Mouse (Mus musculus) midbrain, embryonic 14.5 days (tissue): ENCODE data around the gene Gm13697. TPM values are rescaled to one million over a fixed set of nuclear protein-coding genes. Genes with fewer than 3 reads are reported as not detected.
"Not testable (repeated sequence)": the region's sequence is repeated elsewhere in the genome, so short reads cannot be mapped to it uniquely, and the experiment has no call there.

ENCODE experiments used
- ATAC-seq: fragments of 200-750 bp; cut with Nextera tagmentation; 2 replicates; pipeline ENCODE4 v1.8.0; 2017; ENCODE audit warnings: moderate number of reproducible peaks, moderate library complexity; ENCODE audit not compliant: low FRiP score, low TSS enrichment
- DNase-seq: peaks from one replicate; pipeline ENCODE4 v3.0.0-alpha.2; 2015
- H3K27ac ChIP-seq: fragments of 300-500 bp; sonication (generic); replicated peaks from 2 replicates; pipeline ENCODE4 v1.5.1; 2014; ENCODE audit warnings: mild to moderate bottlenecking, low read depth, low read length, moderate library complexity
- H3K27me3 ChIP-seq: fragments of 300-500 bp; sonication (generic); 2 replicates; pipeline ENCODE4 v1.6.1; 2014; ENCODE audit warnings: low read length, control low read depth, mixed read lengths; ENCODE audit not compliant: control insufficient read depth, insufficient read depth
- H3K36me3 ChIP-seq: fragments of 300-500 bp; sonication (generic); 2 replicates; pipeline ENCODE4 v1.6.1; 2014; ENCODE audit warnings: low read length, control low read depth; ENCODE audit not compliant: control insufficient read depth, insufficient read depth
- H3K4me1 ChIP-seq: fragments of 300-500 bp; sonication (generic); 2 replicates; pipeline ENCODE4 v1.6.1; 2014; ENCODE audit warnings: mild to moderate bottlenecking, antibody characterized with exemption, low read length, control low read depth; ENCODE audit not compliant: control insufficient read depth, insufficient read depth
- H3K4me2 ChIP-seq: fragments of 300-500 bp; sonication (generic); 2 replicates; pipeline ENCODE4 v1.6.1; 2014; ENCODE audit warnings: mild to moderate bottlenecking, low read length, moderate library complexity
- H3K4me3 ChIP-seq: fragments of 300-500 bp; sonication (generic); replicated peaks from 2 replicates; pipeline ENCODE4 v1.5.1; 2014; ENCODE audit warnings: low read depth, low read length
- H3K9ac ChIP-seq: fragments of 300-500 bp; sonication (generic); replicated peaks from 2 replicates; pipeline ENCODE4 v1.6.1; 2014; ENCODE audit warnings: mild to moderate bottlenecking, low read length, moderate library complexity
- H3K9me3 ChIP-seq: fragments of 300-500 bp; sonication (generic); 2 replicates; pipeline ENCODE4 v1.6.1; 2016; ENCODE audit warnings: low read length, control low read depth, mixed read lengths; ENCODE audit not compliant: control insufficient read depth
- WGBS: fragments of 180-500 bp; shearing (Covaris S2); extraction: QIAGEN DNeasy Blood & Tissue Kit; methylation state at CpG from one replicate; pipeline ENCODE4 v1.1.7; 2014; 5-methylcytosine and 5-hydroxymethylcytosine counted together
- polyA plus RNA-seq: library from polyadenylated mRNA; unstranded; fragments of >200 nt; fragmentation: Nextera tagmentation; extraction: Ambion mirVana; gene quantifications from 2 replicates; pipeline ENCODE4 v1.2.1, GENCODE M21; 2014

Gm13697 gene
- polyA plus RNA-seq, 1 experiment from 2014 or later: not detected

DNA sequence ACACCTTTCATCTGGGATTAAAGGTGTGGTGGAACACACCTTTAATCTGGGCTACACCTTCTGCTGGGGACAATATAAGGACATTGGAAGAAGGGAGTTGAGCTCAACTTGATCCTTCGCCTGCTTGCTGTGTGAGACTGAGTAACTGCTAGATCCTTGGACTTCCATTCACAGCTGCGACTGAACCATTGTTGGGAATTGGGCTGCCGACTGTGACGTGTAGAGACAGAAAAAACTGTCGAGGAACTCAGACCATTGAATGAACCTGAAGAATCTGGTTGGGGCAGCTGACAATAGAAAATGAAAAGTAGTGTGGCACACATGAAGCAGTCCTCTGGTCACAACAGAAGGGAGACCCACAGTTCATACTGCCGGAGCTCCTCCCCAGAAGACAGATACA, 5.7 kb downstream of the Gm13697 start, which contains the start of gene Gm13691:
Gene Gm13691 (plus strand): TSS at position 301 of the 400 bp plus-strand sequence.
- not testable (repeated sequence) for H3K27ac ChIP-seq, H3K9ac ChIP-seq, H3K36me3 ChIP-seq, H3K4me3 ChIP-seq, ATAC-seq, H3K9me3 ChIP-seq, DNase-seq, H3K4me2 ChIP-seq, H3K27me3 ChIP-seq, H3K4me1 ChIP-seq
- no CpG with 5 or more reads among the region's 6 CpGs for WGBS

DNA sequence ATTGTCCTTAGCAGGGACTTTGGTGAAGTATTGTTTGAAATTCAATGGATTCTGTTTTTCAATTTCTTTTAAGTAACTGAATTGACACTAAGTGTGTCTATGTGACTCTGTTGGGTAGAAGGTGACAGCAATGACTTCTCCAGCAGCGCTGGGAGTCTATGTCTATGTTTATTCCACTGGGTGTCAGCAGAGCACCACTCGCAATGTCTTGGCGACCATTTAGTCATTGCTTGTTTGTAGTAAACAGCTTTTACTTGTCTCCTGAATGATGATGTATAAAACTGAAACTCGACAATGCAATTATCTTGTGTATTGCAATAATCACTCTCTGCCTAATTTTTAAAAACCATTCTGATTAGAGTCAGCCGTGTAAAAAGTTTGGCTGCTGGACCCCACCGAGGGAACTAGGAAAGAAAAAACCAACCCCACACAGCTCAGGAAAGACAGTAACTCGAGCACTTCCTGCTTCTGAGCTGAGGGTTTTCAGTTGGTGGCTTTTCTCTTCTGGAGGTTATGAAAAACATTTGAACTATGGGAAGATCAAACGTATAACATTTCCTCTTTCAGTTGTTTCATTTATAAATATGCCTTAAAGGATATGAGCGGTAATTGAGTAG, 9.2 kb downstream of the Gm13697 start:
- not testable (repeated sequence) for H3K27ac ChIP-seq, H3K4me1 ChIP-seq, DNase-seq, H3K4me2 ChIP-seq, H3K27me3 ChIP-seq, ATAC-seq, H3K4me3 ChIP-seq, H3K9me3 ChIP-seq, H3K36me3 ChIP-seq, H3K9ac ChIP-seq
- 75% methylated on average over 7 of the region's 9 CpGs for WGBS

DNA sequence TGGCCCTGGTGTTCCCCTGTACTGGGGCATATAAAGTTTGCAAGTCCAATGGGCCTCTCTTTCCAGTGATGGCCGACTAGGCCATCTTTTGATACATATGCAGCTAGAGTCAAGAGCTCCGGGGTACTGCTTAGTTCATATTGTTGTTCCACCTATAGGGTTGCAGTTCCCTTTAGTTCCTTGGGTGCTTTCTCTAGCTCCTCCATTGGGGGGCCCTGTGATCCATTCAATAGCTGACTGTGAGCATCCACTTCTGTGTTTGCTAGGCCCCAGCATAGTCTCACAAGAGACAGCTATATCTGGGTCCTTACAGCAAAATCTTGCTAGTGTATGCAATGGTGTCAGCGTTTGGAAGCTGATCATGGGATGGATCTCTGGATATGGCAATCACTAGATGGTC, 10.0 kb downstream of the Gm13697 start:
- not testable (repeated sequence) for ATAC-seq, H3K27ac ChIP-seq, H3K4me3 ChIP-seq, DNase-seq, H3K4me2 ChIP-seq, H3K9ac ChIP-seq, H3K4me1 ChIP-seq, H3K27me3 ChIP-seq, H3K9me3 ChIP-seq, H3K36me3 ChIP-seq
- WGBS: no CpG with 5 or more reads among the region's 3 CpGs

DNA sequence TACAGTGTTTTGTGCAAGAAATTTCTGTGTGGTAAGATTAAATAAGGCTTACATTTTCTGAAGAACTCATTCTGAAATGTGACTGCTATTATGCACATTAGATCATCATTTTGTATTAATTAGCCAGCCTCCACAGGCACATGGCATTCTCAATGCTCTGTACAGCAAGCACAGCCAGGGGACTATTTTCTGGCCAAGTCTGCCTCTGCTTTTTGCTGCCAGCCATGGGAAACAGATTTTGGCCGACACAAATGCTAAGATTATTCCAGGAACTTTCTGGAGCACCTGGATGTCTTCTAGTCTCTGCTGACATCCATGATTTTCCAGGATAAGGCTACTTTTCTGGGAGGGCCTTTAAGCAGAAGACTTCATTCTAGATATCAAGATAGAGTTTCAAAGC, 24.4 kb downstream of the Gm13697 start:
- Histone ChIP-seq H3K4me1 (no peaks in the 10 kb centered on the region), H3K4me2 (no peak overlapping the region), H3K4me3 (no peak overlapping the region), H3K27ac (no peak overlapping the region), H3K36me3 (no peaks in the 10 kb centered on the region), H3K27me3 (no peaks in the 10 kb centered on the region), H3K9ac (no peak overlapping the region), H3K9me3 (no peaks in the 10 kb centered on the region)
- ATAC-seq (no peak), DNase-seq (no peak)
- WGBS: 70% methylated on average over 1 of the region's 1 CpGs

DNA sequence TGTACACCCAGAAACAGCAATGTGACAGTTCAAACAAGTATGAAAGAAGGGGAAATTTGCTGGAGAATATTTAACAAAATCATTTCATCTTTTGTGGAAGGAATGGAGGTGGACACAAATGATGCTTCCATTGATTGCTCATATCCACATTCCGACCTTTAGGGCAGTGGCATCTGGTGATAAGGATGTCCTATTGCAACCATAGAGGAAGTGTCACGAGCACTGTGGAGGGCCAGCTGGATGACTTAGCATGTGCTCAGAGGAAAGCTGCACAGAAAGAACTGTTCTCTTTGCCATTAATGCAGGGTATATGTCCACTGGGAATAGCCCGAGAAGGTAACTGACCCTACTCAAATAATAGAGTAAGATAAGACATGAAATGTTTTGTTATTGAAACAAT, 25.3 kb downstream of the Gm13697 start:
- Histone ChIP-seq H3K4me2 (no peak overlapping the region), H3K4me3 (no peak overlapping the region), H3K36me3 (no peaks in the 10 kb centered on the region), H3K27ac (no peak overlapping the region), H3K4me1 (no peaks in the 10 kb centered on the region), H3K9me3 (no peaks in the 10 kb centered on the region), H3K9ac (no peak overlapping the region), H3K27me3 (no peaks in the 10 kb centered on the region)
- no peak for ATAC-seq
- 86% methylated on average over 3 of the region's 3 CpGs for WGBS
- no peak for DNase-seq

DNA sequence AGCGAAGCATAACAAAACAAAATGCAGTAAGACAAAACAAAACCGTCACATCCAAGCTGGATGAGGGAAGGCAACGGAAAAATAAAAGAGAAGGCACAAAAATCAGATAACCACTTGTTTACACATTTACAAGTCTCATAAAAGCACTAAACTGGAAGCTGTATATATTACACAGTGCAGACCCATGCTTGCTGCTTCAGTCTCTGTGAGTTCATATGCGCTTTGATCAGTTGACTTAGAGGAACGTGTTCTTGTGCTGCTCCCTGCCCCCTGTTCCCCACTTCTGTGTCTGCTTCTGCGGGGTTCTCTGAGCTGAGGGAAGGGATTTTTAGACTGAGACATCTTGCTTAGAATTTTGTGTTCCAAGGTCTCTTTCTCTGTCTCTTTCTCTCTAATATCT, 30.0 kb downstream of the Gm13697 start:
- Histone ChIP-seq H3K4me3 (no peak overlapping the region), H3K9ac (no peak overlapping the region), H3K4me2 (no peak overlapping the region), H3K9me3 (no peaks in the 10 kb centered on the region), H3K36me3 (no peaks in the 10 kb centered on the region), H3K4me1 (no peaks in the 10 kb centered on the region), H3K27me3 (no peaks in the 10 kb centered on the region), H3K27ac (no peak overlapping the region)
- DNase-seq: no peak
- 84% methylated on average over 6 of the region's 6 CpGs for WGBS
- no peak for ATAC-seq

DNA sequence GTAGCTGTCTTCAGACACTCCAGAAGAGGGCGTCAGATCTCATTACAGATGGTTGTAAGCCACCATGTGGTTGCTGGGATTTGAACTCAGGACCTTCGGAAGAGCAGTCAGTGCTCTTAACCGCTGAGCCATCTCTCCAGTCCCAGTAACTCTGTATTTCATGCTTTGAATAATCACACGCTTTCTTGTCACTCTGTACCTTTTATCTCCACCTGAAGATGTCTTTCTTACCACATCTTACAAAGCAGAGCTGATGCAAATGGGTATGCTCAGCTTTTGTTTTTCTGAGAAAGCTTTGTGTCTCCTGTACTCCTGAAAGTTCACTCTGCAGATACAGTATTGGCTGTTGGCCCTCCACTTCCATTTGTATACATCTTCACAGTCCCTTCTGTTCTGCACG, 31.7 kb downstream of the Gm13697 start:
- not testable (repeated sequence) for H3K36me3 ChIP-seq, DNase-seq, H3K9ac ChIP-seq, ATAC-seq, H3K27ac ChIP-seq, H3K4me2 ChIP-seq, H3K4me1 ChIP-seq, H3K27me3 ChIP-seq, H3K9me3 ChIP-seq, H3K4me3 ChIP-seq
- 78% methylated on average over 5 of the region's 5 CpGs for WGBS

DNA sequence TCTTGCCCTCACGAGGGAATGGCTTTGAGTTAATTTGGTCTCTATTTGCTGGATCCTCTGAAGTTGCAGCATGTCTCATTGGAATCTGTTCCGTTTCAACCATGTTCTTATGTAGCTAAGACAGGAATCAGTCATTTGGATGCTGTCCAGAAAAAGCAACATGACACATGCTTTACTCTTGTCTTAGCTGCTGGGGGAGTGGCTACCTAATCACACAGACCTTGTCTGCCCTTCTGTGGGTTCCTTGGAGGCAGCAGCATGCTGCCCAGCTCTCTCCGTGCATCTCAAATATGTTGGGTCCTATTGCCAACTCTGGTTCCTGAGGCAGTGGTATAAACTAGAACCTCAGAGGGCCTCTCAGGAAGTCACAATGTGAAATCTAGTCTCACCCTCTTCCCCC, 33.8 kb downstream of the Gm13697 start:
- DNase-seq: no peak
- Histone ChIP-seq H3K27me3 (no peaks in the 10 kb centered on the region), H3K36me3 (no peaks in the 10 kb centered on the region), H3K9me3 (no peaks in the 10 kb centered on the region), H3K4me2 (no peak overlapping the region), H3K4me3 (no peak overlapping the region), H3K27ac (no peak overlapping the region), H3K4me1 (no peaks in the 10 kb centered on the region), H3K9ac (no peak overlapping the region)
- WGBS: 84% methylated on average over 3 of the region's 3 CpGs
- ATAC-seq: no peak

DNA sequence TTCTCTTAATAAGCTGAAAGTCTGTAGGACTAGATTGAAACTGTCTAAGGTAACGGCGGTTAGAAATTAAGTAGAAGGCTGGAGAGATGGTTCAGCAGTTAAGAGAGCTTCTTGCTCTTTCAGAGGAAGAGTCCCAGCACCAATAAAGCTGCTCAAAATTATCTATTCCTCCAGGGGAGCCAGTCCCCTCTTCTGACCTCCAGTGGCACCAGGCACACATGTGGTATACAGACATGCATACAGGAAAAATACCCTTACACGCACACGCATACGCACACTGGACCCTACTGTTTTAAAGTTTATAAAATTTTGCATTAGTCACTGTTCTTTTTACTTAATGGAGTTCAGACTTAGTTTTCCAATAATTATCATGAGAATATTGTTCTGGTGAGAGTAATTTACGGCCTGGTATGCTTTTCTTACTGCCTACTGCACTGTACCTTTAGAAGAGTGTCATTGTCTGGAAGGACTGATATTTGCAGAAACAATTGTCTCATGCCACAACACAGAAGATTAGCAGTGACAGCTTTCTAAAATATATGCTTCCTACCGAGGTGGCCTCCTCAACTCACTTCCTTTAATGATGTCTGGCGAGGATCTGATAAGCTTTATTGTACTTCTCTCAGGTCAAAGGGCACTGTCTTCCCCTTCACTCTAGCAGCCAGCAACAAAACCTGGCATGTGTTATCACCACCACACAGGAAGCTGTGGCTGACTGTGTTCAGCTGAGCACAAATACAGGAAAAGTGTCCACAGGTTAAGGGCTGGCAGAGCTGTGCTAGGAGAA, 35.2 kb downstream of the Gm13697 start:
- no peak for DNase-seq
- no peak overlapping the region for H3K4me2 ChIP-seq
- H3K9me3 ChIP-seq: no peaks in the 10 kb centered on the region
- no peaks in the 10 kb centered on the region for H3K4me1 ChIP-seq
- no peak overlapping the region for H3K9ac ChIP-seq
- no peak overlapping the region for H3K4me3 ChIP-seq
- H3K36me3 ChIP-seq: no peaks in the 10 kb centered on the region
- no peak overlapping the region for H3K27ac ChIP-seq
- ATAC-seq: no peak
- WGBS: 79% methylated on average over 8 of the region's 8 CpGs
- no peaks in the 10 kb centered on the region for H3K27me3 ChIP-seq
